Mouse (Mus musculus) kidney, postnatal 10 days (tissue): ENCODE results near the gene Ssbp4.

ENCODE experiments used
- DNase-seq: peaks from one replicate; pipeline ENCODE4 v3.0.0; 2021; ENCODE audit warnings: mixed read lengths

Ssbp4 gene

DNA sequence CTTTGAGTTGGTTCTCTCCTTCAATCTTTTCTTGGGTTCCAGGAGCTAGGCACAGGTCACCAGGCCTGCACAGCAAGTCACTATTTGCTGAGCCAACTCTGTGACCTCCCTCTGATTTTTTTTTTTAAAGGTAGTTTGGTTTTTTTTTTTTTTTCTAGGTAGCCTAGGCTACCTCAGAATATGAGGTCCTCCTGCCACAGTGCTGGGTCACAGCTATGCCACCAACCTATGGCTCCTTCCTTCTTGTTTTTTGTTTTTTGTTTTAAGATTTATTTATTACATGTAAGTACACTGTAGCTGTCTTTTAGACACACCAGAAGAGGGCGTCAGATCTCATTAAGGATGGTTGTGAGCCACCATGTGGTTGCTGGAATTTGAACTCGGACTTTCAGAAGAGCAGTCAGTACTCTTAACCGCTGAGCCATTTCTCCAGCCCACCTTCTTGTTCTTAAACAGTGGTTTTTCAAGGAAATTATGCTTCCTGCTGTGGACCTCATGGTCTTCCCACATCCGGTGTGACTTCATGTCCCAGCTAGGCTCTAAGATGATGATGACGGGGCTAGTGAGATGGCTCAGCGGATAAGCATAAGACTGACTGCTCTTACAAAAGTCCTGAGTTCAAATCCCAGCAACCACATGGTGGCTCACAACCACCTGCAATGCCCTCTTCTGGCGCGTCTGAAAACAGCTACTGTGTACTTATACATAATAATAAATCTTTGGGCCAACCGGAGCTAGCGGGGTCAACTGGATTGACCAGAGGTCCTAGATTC lies 59.1 kb downstream of the Ssbp4 start:
- no peak for DNase-seq

DNA sequence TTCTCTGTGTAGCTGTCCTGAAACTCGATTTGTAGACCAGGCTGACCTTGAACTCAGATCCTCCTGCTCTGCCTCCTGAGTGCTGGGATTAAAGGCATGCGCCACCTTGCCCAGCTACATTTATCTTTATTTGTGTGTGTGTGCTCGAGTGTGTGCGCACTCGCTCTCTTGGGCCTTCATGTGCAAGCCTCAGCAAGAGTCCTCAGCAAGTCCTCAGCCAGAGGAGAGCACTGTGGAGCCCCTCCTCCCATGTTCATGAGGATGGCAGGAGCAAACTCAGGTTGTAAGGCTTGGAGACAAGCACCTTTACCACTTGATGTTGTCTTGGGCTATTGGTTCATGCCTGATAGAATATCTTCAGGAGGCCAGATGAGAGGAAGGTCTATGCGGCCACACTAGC lies 60.9 kb downstream of the Ssbp4 start:
- no peak for DNase-seq
